In genomic region chr8:21981664-21982337, GRCm38 (mm10) we compare ENCODE assay signal across 10 mouse cellular contexts. TPM values are rescaled to one million over a fixed set of nuclear protein-coding genes. Genes with fewer than 3 reads are reported as not detected.
DNase-seq lines count a peak whose midpoint lies in the region; ATAC-seq and TF ChIP-seq lines count a peak whose summit lies in the region.
"Had no signal": no experiment of that assay in that cellular context is flagged by ENCODE, and none has a peak within 500 bp of the region (broad histone marks: within the 10 kb centered on the region; RNA-seq: fewer than 3 reads in every experiment).

No protein-coding gene starts in this region.

- no peaks in the 10 kb centered on the region for H3K27me3 ChIP-seq in midbrain, embryonic 11.5 days (ENCODE audit: control insufficient read depth, insufficient read depth, low read length)
- H3K27me3 ChIP-seq in midbrain, embryonic 10.5 days (ENCODE audit: low read depth, poor library complexity, severe bottlenecking), result no peaks in the 10 kb centered on the region
- H3K27me3 ChIP-seq in hindbrain, embryonic 16.5 days (replicated peaks; ENCODE audit: control insufficient read depth, insufficient read depth, low read length), result no peaks in the 10 kb centered on the region
- H3K27me3 ChIP-seq in midbrain, postnatal 0 days (ENCODE audit: insufficient read depth, low read length), result no peaks in the 10 kb centered on the region

- H3K4me3 ChIP-seq in midbrain, embryonic 11.5 days (ENCODE audit: low read depth, low read length), result no peak overlapping the region
- no peak overlapping the region for H3K4me3 ChIP-seq in midbrain, embryonic 10.5 days
- H3K4me3 ChIP-seq in hindbrain, embryonic 16.5 days (ENCODE audit: low read length), result no peak overlapping the region
- no peak overlapping the region for H3K4me3 ChIP-seq in midbrain, postnatal 0 days (ENCODE audit: low read depth, low read length)

- 0 out of 2 replicates have a peak, but pooled peaks have one; percentile 30 for ATAC-seq in midbrain, embryonic 11.5 days (ENCODE audit: low FRiP score)
- ATAC-seq in hindbrain, embryonic 16.5 days, result peak; percentile 95
- ATAC-seq in midbrain, postnatal 0 days (ENCODE audit: low FRiP score), result peak; percentile 85
- no peak for ATAC-seq in activated CD4-positive, CD25-positive, alpha-beta regulatory T cell, adult 4 months

- H3K4me2 ChIP-seq in midbrain, embryonic 11.5 days, result no peak overlapping the region
- H3K4me2 ChIP-seq in hindbrain, embryonic 16.5 days (ENCODE audit: low read length), result peak overlapping the region; percentile 6; the same call in 1 of the 2 replicates
- no peak overlapping the region for H3K4me2 ChIP-seq in midbrain, postnatal 0 days (ENCODE audit: low read depth, low read length, poor library complexity, severe bottlenecking)

- no peak overlapping the region for H3K9ac ChIP-seq in midbrain, embryonic 11.5 days (ENCODE audit: low read length)
- 0 out of 2 replicates have a peak overlapping the region, but pooled peaks have one; percentile 17 for H3K9ac ChIP-seq in hindbrain, embryonic 16.5 days (ENCODE audit: low read depth, low read length)
- no peak overlapping the region for H3K9ac ChIP-seq in midbrain, postnatal 0 days (replicated peaks; ENCODE audit: low read length, poor library complexity, severe bottlenecking)

- peak; percentile 83 for DNase-seq in midbrain, embryonic 11.5 days (ENCODE audit: low spot score, missing footprints)
- DNase-seq in midbrain, embryonic 10.5 days (ENCODE audit: low spot score), result no peak
- peak; percentile 25 for DNase-seq in cerebellum, adult 11-12 months
- peak; percentile 80 for DNase-seq in midbrain, postnatal 0 days (ENCODE audit: low spot score)
- no peak for DNase-seq in thymus, postnatal 0 days (ENCODE audit: low spot score)
- DNase-seq in thymus, postnatal 4 days, result no peak

- no peaks in the 10 kb centered on the region for H3K36me3 ChIP-seq in midbrain, embryonic 11.5 days (ENCODE audit: control insufficient read depth, insufficient read depth, low read length)
- no peaks in the 10 kb centered on the region for H3K36me3 ChIP-seq in midbrain, embryonic 10.5 days
- no peaks in the 10 kb centered on the region for H3K36me3 ChIP-seq in hindbrain, embryonic 16.5 days (ENCODE audit: control insufficient read depth, insufficient read depth, low read length)
- no peaks in the 10 kb centered on the region for H3K36me3 ChIP-seq in midbrain, postnatal 0 days (ENCODE audit: insufficient read depth, low read length)

- H3K9me3 ChIP-seq in midbrain, embryonic 11.5 days (ENCODE audit: control insufficient read depth, low read length), result no peaks in the 10 kb centered on the region
- no peaks in the 10 kb centered on the region for H3K9me3 ChIP-seq in midbrain, embryonic 10.5 days (replicated peaks)
- no peaks in the 10 kb centered on the region for H3K9me3 ChIP-seq in hindbrain, embryonic 16.5 days (ENCODE audit: control insufficient read depth, low read length)
- no peaks in the 10 kb centered on the region for H3K9me3 ChIP-seq in midbrain, postnatal 0 days (ENCODE audit: low read length)

- TF ChIP-seq CTCF in midbrain, postnatal 0 days (IDR thresholded peaks at IDR 0.05), result peak; percentile 73

- 70% methylated on average over 8 of the region's 8 CpGs for WGBS in midbrain, embryonic 11.5 days
- 66% methylated on average over 8 of the region's 8 CpGs for WGBS in midbrain, embryonic 10.5 days
- 46% methylated on average over 8 of the region's 8 CpGs for WGBS in hindbrain, embryonic 16.5 days
- 55% methylated on average over 8 of the region's 8 CpGs for WGBS in midbrain, postnatal 0 days

- no peaks in the 10 kb centered on the region for H3K4me1 ChIP-seq in midbrain, embryonic 11.5 days (ENCODE audit: control insufficient read depth, insufficient read depth, low read length)
- H3K4me1 ChIP-seq in midbrain, embryonic 10.5 days, result no peaks in the 10 kb centered on the region
- H3K4me1 ChIP-seq in hindbrain, embryonic 16.5 days (ENCODE audit: control insufficient read depth, insufficient read depth, low read depth, low read length), result no peaks in the 10 kb centered on the region; the same call in 1 of the 2 replicates
- H3K4me1 ChIP-seq in midbrain, postnatal 0 days (ENCODE audit: insufficient read depth, low read length), result no peaks in the 10 kb centered on the region

- no peak overlapping the region for H3K27ac ChIP-seq in midbrain, embryonic 11.5 days (ENCODE audit: low read depth, low read length)
- no peak overlapping the region for H3K27ac ChIP-seq in midbrain, embryonic 10.5 days (replicated peaks)
- no peak overlapping the region for H3K27ac ChIP-seq in hindbrain, embryonic 16.5 days (ENCODE audit: low read depth, low read length)
- H3K27ac ChIP-seq in midbrain, postnatal 0 days (ENCODE audit: low read depth, low read length), result no peak overlapping the region

RNA-seq across cellular contexts. Expression of gene Ccdc70, which starts 12.2 kb away (rescaled TPM):
- not detected in 2 replicates for polyA plus RNA-seq in midbrain, embryonic 11.5 days (2014; fragmentation: Nextera tagmentation; extraction: Ambion mirVana)
- not detected in 2 replicates for polyA plus RNA-seq in midbrain, embryonic 10.5 days (2016; fragmentation: Nextera tagmentation; extraction: Ambion mirVana)
- not detected in 2 replicates for polyA plus RNA-seq in hindbrain, embryonic 16.5 days (2015; fragmentation: Nextera tagmentation; extraction: Ambion mirVana)
- not detected in 2 replicates for total RNA-seq in midbrain, postnatal 0 days (2014; rRNA removed)
- polyA plus RNA-seq in midbrain, postnatal 0 days (2015; fragmentation: Nextera tagmentation; extraction: Ambion mirVana), result not detected in 2 replicates
- polyA plus RNA-seq in activated CD4-positive, CD25-positive, alpha-beta regulatory T cell, adult 4 months (2017; shearing (Covaris generic)), result not detected
- not detected in 2 replicates for polyA plus RNA-seq in thymus, postnatal 0 days (2015; fragmentation: Nextera tagmentation; extraction: Ambion mirVana)
- polyA plus RNA-seq: limb, embryonic 11.5 days; spleen, adult 2 months had no signal

RNA-seq across cellular contexts. Expression of gene Fam90a1a, which starts 23.3 kb away (rescaled TPM):
- not detected in 2 replicates for polyA plus RNA-seq in midbrain, embryonic 11.5 days (2014; fragmentation: Nextera tagmentation; extraction: Ambion mirVana)
- not detected in 2 replicates for polyA plus RNA-seq in midbrain, embryonic 10.5 days (2016; fragmentation: Nextera tagmentation; extraction: Ambion mirVana)
- not detected in 2 replicates for polyA plus RNA-seq in hindbrain, embryonic 16.5 days (2015; fragmentation: Nextera tagmentation; extraction: Ambion mirVana)
- not detected in 2 replicates for total RNA-seq in midbrain, postnatal 0 days (2014; rRNA removed)
- not detected in 2 replicates for polyA plus RNA-seq in midbrain, postnatal 0 days (2015; fragmentation: Nextera tagmentation; extraction: Ambion mirVana)
- polyA plus RNA-seq in activated CD4-positive, CD25-positive, alpha-beta regulatory T cell, adult 4 months (2017; shearing (Covaris generic)), result not detected
- polyA plus RNA-seq in thymus, postnatal 0 days (2015; fragmentation: Nextera tagmentation; extraction: Ambion mirVana), result 0.07 TPM in 1 of 2 replicates, not detected in the other
- polyA plus RNA-seq: limb, embryonic 11.5 days; spleen, adult 2 months had no signal

RNA-seq across cellular contexts. Expression of gene Defb13, which starts 35.2 kb away (rescaled TPM):
- polyA plus RNA-seq in midbrain, embryonic 11.5 days (2014; fragmentation: Nextera tagmentation; extraction: Ambion mirVana), result not detected in 2 replicates
- not detected in 2 replicates for polyA plus RNA-seq in midbrain, embryonic 10.5 days (2016; fragmentation: Nextera tagmentation; extraction: Ambion mirVana)
- polyA plus RNA-seq in hindbrain, embryonic 16.5 days (2015; fragmentation: Nextera tagmentation; extraction: Ambion mirVana), result not detected in 2 replicates
- not detected in 2 replicates for total RNA-seq in midbrain, postnatal 0 days (2014; rRNA removed)
- polyA plus RNA-seq in midbrain, postnatal 0 days (2015; fragmentation: Nextera tagmentation; extraction: Ambion mirVana), result not detected in 2 replicates
- polyA plus RNA-seq in activated CD4-positive, CD25-positive, alpha-beta regulatory T cell, adult 4 months (2017; shearing (Covaris generic)), result not detected
- polyA plus RNA-seq in thymus, postnatal 0 days (2015; fragmentation: Nextera tagmentation; extraction: Ambion mirVana), result not detected in 2 replicates
- polyA plus RNA-seq: limb, embryonic 11.5 days; spleen, adult 2 months had no signal

RNA-seq across cellular contexts. Expression of gene Defb35, which starts 43.6 kb away (rescaled TPM):
- not detected in 2 replicates for polyA plus RNA-seq in midbrain, embryonic 11.5 days (2014; fragmentation: Nextera tagmentation; extraction: Ambion mirVana)
- not detected in 2 replicates for polyA plus RNA-seq in midbrain, embryonic 10.5 days (2016; fragmentation: Nextera tagmentation; extraction: Ambion mirVana)
- not detected in 2 replicates for polyA plus RNA-seq in hindbrain, embryonic 16.5 days (2015; fragmentation: Nextera tagmentation; extraction: Ambion mirVana)
- total RNA-seq in midbrain, postnatal 0 days (2014; rRNA removed), result not detected in 2 replicates
- not detected in 2 replicates for polyA plus RNA-seq in midbrain, postnatal 0 days (2015; fragmentation: Nextera tagmentation; extraction: Ambion mirVana)
- polyA plus RNA-seq in activated CD4-positive, CD25-positive, alpha-beta regulatory T cell, adult 4 months (2017; shearing (Covaris generic)), result not detected
- not detected in 2 replicates for polyA plus RNA-seq in thymus, postnatal 0 days (2015; fragmentation: Nextera tagmentation; extraction: Ambion mirVana)
- polyA plus RNA-seq: limb, embryonic 11.5 days; spleen, adult 2 months had no signal

RNA-seq across cellular contexts. Expression of gene Defb15, which starts 49.3 kb away (rescaled TPM):
- not detected in 2 replicates for polyA plus RNA-seq in midbrain, embryonic 11.5 days (2014; fragmentation: Nextera tagmentation; extraction: Ambion mirVana)
- polyA plus RNA-seq in midbrain, embryonic 10.5 days (2016; fragmentation: Nextera tagmentation; extraction: Ambion mirVana), result not detected in 2 replicates
- polyA plus RNA-seq in hindbrain, embryonic 16.5 days (2015; fragmentation: Nextera tagmentation; extraction: Ambion mirVana), result not detected in 2 replicates
- not detected in 2 replicates for total RNA-seq in midbrain, postnatal 0 days (2014; rRNA removed)
- polyA plus RNA-seq in midbrain, postnatal 0 days (2015; fragmentation: Nextera tagmentation; extraction: Ambion mirVana), result not detected in 2 replicates
- polyA plus RNA-seq in activated CD4-positive, CD25-positive, alpha-beta regulatory T cell, adult 4 months (2017; shearing (Covaris generic)), result not detected
- polyA plus RNA-seq in thymus, postnatal 0 days (2015; fragmentation: Nextera tagmentation; extraction: Ambion mirVana), result not detected in 2 replicates
- polyA plus RNA-seq: limb, embryonic 11.5 days; spleen, adult 2 months had no signal

Comparison
In these comparisons a context has a peak if more than half of its experiments do, and no peak if none do; other contexts are left out.
1. DNase-seq: peak in midbrain, embryonic 11.5 days (single experiment), cerebellum, adult 11-12 months (single experiment) and midbrain, postnatal 0 days (single experiment); none in midbrain, embryonic 10.5 days (single experiment), thymus, postnatal 0 days (single experiment) and thymus, postnatal 4 days (single experiment).